Mouse (Mus musculus): ENCODE measurements around the gene Vegfc. TPM values are rescaled to one million over a fixed set of nuclear protein-coding genes. Genes with fewer than 3 reads are reported as not detected.

Gene Vegfc
- polyA plus RNA-seq (2012; rRNA removed), result 2.2 and 2.4 TPM in 2 replicates

GRCm38 (mm10) chr8:54077271-54078120 is at the start of gene Vegfc:
Vegfc (plus strand) TSS chr8:54077606.

